Mouse (Mus musculus) cerebellum, postnatal 4 days (tissue): ENCODE measurements around the gene Atp6ap2.
"Not testable (repeated sequence)": the region's sequence is repeated elsewhere in the genome, so short reads cannot be mapped to it uniquely, and the experiment has no call there.

ENCODE experiments used
- DNase-seq, 2 experiments: peaks; one replicate each; pipeline ENCODE4 v3.0.0; 2022; ENCODE audit warnings: low spot score in 2 of 2, mixed read lengths in 1 of 2

The Atp6ap2 gene

GRCm38 (mm10) chrX:12587192-12587957 lies at the start of gene Atp6ap2:
TSS of gene Atp6ap2 (plus strand) at chrX:12587801.
- peak; percentile 71 to 82 for DNase-seq

GRCm38 (mm10) chrX:12544417-12544816 lies 43.2 kb upstream of the Atp6ap2 start:
- DNase-seq: no peak

GRCm38 (mm10) chrX:12557086-12557485 lies 30.5 kb upstream of the Atp6ap2 start:
- peak in 1 of 2 experiments; percentile 42 for DNase-seq

DNA sequence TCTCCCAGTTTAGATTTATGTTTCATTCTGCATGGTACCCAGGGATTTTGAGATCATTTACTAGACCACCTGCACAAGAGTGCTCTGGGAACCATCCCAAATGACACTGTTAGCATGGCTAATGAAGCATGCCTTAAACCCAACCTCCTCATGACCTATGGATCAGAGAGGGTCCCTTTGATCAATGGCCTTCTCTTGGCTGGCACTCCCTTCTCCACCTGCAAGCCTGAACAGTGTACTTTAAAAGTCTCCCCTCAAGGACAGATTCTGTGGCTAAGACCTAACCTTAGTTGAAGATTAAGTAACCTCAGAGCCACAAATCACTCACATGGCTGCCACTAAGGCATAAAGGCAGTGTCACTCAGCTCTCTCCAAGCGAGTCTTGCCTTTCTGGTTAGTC lies 16.2 kb upstream of the Atp6ap2 start:
- no peak for DNase-seq

- DNase-seq: no peak
Measured at GRCm38 (mm10) chrX:12577936-12578335, 9.7 kb upstream of the Atp6ap2 start.

GRCm38 (mm10) chrX:12578339-12578868 lies 9.2 kb upstream of the Atp6ap2 start:
- no peak for DNase-seq

DNA sequence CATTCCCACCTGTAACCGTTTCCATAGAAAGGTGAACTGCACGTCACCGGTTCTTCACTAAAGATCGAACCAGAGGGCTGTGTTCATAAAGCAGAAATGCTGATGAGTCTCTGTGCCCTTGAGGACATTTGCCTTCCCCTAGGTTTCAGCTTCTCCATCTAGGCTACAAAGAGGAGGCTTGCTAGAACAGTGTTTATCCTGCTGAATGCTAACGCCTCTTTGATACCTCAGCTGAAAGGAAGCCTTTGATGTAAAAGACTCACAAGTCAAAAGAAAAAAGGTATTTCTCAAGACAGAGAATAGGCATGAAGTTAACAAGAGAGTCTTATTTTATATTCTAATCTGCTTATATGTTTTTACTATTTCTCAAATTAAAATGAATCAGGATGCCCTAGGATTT lies 4.3 kb upstream of the Atp6ap2 start:
- no peak for DNase-seq

- no peak for DNase-seq
Measured at GRCm38 (mm10) chrX:12587958-12588355, 356 bp downstream of the Atp6ap2 start.

DNA sequence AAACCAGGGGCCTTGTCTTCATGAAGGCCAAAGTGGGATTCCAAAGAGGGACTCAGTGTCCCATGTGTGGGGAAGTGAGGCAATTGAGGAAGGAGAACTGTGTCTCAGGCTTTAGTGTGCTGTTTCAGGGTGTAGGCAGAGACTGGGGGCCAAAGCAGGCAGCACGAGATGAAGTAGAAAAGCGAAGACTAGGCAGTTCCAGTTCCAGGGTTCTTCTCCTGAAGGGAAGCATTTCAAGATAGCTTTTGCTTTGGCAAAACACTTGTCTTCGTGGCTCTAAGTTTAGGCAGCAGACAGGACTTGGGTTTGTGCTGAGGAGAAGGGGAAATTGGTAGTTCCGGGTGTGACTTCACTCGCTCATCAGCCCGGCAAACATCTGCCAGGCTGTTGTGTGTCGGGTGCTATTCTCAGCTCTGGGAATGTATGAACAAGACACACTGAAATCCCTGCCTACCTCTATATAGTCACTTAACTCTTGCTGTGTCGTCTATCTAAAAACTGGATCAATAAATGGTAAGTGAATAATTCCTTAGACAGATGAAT lies 3.9 kb downstream of the Atp6ap2 start:
- no peak for DNase-seq

- DNase-seq: no peak
Measured at GRCm38 (mm10) chrX:12592011-12592410, 4.4 kb downstream of the Atp6ap2 start.

- no peak for DNase-seq
Measured at GRCm38 (mm10) chrX:12593824-12594223, 6.2 kb downstream of the Atp6ap2 start.

DNA sequence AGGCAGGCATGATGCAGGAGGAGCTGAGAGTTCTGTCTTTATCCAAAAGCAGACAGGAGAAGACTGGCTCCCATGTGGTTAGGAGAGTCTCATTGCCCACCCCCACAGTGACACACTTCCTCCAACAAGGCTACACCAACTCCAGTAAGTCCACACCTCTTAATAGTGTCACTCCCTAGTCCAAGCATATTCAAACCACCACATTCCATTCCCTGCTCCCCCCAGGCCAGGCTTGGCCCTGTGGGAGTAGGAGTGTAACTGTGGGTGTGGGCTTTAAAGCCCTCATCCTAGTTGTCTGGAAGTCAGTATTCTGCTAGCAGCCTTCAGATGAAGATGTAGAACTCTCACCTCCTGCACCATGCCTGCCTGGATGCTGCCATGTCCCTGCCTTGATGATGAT lies 22.9 kb downstream of the Atp6ap2 start:
- DNase-seq: not testable (repeated sequence)

DNA sequence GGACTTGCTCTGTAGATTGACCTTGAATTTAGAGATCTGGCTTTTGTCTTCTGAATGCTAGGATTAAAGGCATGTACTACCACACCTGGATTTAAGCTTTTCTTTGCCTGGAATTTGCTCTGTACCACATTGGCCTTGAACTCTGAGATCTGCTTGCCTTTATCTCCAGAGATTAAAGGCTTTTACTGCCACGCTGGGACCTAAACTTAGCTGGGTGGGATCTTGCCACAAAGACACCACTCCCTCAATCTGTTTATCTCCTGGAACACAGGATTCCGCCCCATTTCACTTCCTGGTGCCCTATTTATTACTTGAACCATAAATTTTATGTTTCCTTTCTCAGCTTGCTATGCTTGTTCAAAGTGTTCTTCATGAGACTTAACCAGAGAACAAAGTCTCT lies 23.6 kb downstream of the Atp6ap2 start:
- DNase-seq: no peak

DNA sequence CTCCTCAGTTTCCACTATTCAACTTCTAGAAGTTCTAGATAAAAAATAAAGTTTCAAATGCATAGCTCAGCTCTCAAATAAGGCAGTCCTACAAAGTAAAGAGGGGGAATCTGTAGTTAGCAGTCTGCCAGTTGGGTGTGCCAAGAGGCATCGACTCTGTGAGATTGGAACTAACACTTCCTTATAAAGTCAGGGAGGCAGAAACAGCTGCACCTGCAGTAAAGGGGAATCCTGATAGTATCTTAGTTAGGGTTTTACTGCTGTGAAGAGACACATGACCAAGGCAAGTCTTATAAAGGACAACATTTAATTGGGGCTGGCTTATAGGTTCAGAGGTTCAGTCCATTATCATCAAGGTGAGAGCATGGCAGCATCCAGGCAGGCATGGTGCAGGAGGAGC lies 24.8 kb downstream of the Atp6ap2 start:
- DNase-seq: not testable (repeated sequence)

DNA sequence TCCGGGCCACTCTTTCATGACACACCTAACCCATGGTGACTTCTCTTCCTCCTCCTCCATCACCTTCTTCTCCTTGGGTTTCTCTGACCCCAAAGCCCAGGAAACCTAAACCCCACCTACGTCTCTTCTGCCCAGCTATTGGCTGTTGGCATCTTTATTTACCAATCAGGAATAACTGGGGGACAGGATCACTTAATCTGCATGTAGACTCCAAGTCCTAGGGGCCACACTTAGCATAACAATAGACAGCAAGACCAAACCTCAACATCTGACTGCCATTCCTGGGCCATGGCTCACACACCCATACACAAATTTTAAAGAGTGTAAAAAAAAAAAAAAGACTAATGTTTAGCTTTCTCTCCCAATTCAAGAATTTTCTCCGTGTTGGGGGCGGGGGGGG lies 37.5 kb downstream of the Atp6ap2 start:
- no peak for DNase-seq

DNA sequence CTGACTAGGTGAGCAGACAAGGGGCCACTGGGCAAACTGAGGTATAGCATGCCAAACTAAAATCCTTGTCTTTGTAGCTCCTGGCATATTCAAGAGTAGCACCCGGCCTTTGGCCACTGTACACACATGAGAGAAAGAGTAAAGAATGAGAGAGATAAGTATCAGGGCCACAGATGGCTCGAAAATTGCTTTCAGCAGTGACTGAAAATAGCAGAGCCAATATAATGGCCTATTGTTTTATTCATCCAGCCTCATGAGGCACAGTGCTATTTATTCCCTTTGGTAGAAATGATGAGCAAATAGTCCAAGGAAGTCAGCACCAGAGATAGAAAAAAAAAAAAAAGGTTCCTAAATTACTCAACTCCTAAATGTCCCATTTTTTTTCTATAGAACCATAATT lies 57.4 kb downstream of the Atp6ap2 start:
- no peak for DNase-seq

DNA sequence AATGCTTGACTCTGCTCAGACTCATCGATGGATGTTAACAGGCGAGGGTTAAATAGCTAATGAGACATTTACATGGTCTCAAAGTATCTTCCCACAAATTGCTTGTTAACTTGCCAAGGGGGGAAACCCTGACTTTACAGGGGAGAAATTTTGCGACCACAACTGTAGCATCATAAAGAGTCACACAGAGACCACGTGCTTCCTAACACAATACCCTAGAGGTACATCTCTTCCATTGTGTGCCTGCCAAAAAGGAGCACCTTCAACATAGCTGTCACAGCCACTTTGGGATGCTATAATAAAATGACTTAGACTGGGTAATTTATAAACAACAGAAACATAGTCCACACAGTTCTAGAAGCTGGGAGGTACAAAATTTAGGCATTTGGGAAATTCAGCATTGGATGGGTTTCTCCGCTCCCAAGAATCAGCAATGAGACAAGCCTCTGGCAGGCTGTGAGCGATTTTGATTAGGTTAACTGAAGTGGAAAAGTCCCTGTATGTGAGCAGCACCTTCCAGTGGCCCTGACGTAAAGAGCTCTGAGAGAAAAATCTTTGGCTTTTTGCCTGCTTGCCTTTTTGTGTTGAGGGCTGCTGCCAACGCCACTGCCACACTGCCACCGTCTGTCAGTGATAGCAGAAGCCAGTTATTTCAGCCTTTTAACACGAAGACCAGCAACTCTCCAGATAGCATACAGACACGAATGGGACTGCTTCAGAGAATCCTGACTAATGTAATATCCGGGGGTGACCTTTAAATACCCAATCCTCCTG lies 58.1 kb downstream of the Atp6ap2 start:
- DNase-seq: peak in 1 of 2 experiments; percentile 37

DNA sequence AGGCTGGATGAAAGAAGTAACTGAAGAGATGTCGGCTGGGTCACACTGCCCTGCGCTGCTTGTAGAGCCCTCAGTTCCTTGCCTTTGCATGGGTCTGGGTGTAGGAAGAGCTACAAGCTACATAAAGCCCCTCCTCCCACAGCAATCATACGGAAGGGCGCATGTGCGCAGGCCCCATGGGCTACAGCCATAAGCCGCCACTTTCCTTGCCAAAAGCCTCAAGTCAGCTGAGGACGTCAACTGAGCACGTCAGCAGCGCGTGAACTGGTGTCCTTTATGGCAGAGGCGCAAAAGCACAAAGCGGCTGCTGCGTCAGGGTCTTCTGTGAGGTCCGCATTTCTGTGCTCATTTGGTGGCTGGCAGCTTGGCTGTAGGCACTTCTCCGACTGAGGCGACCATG lies 64.3 kb downstream of the Atp6ap2 start:
- no peak for DNase-seq

DNA sequence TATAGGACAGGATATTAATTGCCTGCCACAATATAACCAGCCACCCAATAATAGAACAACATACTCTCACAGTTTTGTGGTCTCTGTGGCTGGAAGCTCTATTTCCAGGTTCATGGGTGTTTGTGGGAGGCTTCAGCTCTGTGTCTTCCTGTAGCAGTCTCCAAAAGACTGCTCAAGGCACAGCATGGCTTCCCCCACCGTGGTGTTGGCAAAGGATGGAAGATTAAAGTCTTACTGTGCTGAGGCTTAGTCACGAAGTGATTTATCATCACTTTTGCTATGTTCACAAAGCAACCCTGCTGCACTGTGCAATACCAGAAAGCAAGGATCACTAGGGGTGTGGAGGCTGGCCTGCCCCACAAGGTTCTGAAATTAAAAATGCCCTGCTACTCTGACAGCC lies 66.3 kb downstream of the Atp6ap2 start:
- DNase-seq: no peak
